Mouse (Mus musculus): ENCODE results near the gene Olfr161.
"Not testable (repeated sequence)": the region's sequence is repeated elsewhere in the genome, so short reads cannot be mapped to it uniquely, and the experiment has no call there.

Olfr161 gene

DNA sequence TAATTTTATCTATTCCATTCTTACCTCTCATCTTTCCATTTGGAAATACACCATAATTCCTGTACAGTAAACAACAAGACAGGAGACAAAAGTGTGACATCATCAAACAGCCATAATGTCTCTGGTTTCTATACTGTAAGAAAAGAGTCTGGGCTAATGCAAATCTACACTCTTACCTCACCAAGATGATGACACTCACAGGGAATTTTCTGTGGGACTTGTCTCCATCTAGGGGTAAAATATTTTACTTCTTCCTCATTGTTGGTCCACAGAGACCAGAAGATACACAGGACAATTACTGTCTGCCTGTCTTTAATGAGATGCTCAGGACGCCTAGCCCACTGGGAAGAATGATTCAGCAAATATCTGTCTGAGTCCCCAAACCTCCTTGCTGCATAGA, at the start of gene Olfr161:
Gene Olfr161, plus strand, starts transcription at position 352 of the 400 bp plus-strand sequence.
- DNase-seq (ENCODE audit: low read depth, low spot score): no peak

DNA sequence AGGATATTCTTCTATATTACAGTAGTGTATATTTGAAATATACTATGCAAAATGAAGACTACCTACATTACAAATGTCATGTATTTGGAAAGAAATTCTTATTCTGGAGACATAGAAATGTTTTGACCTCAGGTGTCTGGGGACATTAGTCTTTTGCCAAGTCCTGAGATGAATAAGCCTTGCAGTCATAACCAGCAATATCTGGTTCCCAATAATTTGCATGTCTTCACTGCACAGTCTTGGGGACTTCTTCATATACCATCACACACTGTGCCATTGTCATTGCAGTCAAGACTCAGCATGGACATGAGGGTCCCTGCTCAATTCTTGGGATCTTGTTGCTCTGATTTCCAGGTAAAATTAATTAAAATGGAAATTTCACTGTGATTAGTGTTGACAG, 27.3 kb upstream of the Olfr161 start:
- DNase-seq (ENCODE audit: low read depth, low spot score): no peak

DNA sequence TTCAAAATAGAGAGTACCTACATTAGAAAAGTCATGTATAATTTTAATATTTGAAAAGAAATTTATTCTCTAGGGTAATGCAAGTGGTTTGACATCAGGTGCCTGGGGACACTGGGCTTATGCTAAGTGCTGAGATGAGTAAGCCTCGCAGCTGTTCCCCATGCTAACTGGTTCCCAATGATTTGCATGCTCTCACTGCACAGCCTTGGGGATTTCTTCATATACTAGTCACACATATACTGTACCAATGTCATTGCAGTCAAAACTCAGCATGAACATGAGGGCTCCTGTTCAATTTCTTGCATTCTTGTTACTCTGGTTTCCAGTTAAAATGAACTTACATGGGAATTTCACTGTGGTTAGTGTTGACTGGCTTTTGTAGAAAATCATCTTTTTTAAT, 13.2 kb upstream of the Olfr161 start:
- not testable (repeated sequence) for DNase-seq (ENCODE audit: low read depth, low spot score)

DNA sequence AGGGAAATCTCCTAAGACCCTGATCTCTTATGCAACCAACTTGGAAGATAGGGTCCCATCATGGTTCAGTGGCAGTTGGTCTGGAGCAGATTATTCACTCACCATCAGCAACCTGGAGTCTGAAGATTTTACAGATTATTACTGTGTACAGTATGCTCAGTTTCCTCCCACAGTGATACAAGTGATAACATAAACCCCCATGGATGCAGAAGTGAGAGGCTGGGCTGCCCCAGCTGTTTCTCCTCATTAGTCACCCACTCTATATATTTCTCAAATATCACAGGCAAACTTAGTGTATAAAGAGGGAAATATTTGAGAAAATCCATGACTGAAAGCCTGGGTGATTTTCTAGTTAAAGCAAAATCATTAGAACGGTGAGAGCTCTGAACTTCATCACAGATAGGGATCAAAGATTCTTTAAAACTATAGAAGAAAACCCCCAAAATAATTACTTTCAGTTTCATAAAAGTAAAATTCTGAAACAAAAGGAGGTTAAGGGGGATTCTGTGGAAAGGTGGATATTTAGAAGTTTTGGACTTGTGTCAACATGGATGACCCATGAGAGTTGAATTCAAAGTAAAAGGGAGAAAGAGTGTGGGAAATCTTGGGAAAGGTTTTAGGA, 12.5 kb upstream of the Olfr161 start:
- not testable (repeated sequence) for DNase-seq (ENCODE audit: low read depth, low spot score)

DNA sequence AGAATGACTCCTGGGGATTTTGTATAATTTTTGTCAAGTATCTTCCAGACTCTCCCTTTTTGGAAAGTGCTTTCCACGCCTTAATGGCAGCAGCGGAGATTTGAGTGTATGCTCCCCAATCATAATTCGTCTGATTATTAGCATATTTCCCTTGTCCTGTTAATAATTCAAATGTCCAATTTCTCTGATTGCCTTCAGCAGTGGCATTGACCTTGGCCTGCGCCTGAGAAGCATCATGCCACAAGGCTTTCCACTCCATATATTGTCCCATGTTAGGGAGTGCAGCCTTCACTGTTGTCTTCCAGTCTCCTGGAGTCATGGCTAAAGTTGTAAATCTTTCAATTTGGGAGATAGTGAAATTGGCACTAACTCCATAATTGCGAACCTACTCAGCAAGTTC, 40.5 kb downstream of the Olfr161 start:
- DNase-seq (ENCODE audit: low read depth, low spot score): not testable (repeated sequence)

DNA sequence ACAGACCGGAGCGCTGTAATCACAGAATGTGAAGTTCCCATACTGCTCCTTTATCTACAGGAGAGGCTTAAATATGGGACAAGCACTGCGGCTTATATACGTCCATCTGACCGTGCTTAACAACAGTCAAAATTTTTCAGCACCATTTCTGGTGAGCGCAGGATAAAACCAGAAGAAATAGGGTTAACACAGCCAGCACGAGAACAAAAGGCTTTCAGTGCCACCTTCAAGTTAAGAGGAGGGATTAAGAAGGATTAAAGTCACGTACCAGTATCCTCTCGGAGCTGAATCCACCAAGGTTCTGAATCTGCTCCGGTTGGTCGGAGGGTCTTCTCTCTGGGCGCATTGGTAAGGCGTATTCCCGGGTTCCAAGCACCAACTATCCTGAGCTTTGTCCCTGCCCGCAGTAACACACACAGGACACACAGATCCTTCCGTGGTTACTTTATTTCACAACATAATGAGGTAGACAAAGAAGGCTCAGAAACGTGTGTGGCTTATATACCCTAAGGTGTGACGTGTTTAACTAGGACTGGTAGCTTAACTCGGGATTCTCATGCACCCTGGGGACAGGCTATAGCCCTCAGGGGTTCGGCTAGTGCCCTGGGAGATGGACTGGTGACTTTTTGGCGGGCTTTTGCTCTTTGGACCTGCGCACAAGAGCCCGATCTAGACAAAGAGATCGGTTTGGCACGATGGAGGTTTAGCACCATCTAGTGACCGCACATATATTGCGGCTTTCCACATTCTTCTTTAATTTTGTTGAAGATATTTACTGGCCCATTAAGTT, 41.9 kb downstream of the Olfr161 start:
- not testable (repeated sequence) for DNase-seq (ENCODE audit: low read depth, low spot score)
